Mouse (Mus musculus) midbrain, embryonic 11.5 days (tissue): ENCODE measurements at regions not wholly inside any gene's neighbourhood (a gene's known extent, or its start where the extent isn't known, plus 50 kb on each side); places are given as distances from the start of the nearest gene placed in this dataset.

ENCODE experiments used
- ATAC-seq: fragments of 200-750 bp; cut with Nextera tagmentation; 2 replicates; pipeline ENCODE4 v1.8.0; 2017; ENCODE audit warnings: moderate TSS enrichment, moderate library complexity; ENCODE audit not compliant: low FRiP score
- DNase-seq: peaks from one replicate; pipeline ENCODE4 v3.0.0; 2015; ENCODE audit warnings: low spot score; ENCODE audit errors: missing footprints
- H3K27ac ChIP-seq: fragments of 300-500 bp; sonication (generic); 2 replicates; pipeline ENCODE4 v1.5.1; 2014; ENCODE audit warnings: low read depth, low read length
- H3K27me3 ChIP-seq: fragments of 300-500 bp; sonication (generic); 2 replicates; pipeline ENCODE4 v1.6.1; 2014; ENCODE audit warnings: mild to moderate bottlenecking, low read length, moderate library complexity, mixed read lengths; ENCODE audit not compliant: control insufficient read depth, insufficient read depth
- H3K36me3 ChIP-seq: fragments of 300-500 bp; sonication (generic); 2 replicates; pipeline ENCODE4 v1.6.1; 2014; ENCODE audit warnings: mild to moderate bottlenecking, low read length, moderate library complexity, mixed read lengths; ENCODE audit not compliant: control insufficient read depth, insufficient read depth
- H3K4me1 ChIP-seq: fragments of 300-500 bp; sonication (generic); 2 replicates; pipeline ENCODE4 v1.6.1; 2014; ENCODE audit warnings: low read length; ENCODE audit not compliant: control insufficient read depth, insufficient read depth
- H3K4me2 ChIP-seq: fragments of 300-500 bp; sonication (generic); 2 replicates; pipeline ENCODE4 v1.6.1; 2014; ENCODE audit warnings: mild to moderate bottlenecking, moderate library complexity
- H3K4me3 ChIP-seq: fragments of 300-500 bp; sonication (generic); 2 replicates; pipeline ENCODE4 v1.5.1; 2014; ENCODE audit warnings: low read depth, low read length
- H3K9ac ChIP-seq: fragments of 300-500 bp; sonication (generic); 2 replicates; pipeline ENCODE4 v1.6.1; 2014; ENCODE audit warnings: low read length
- H3K9me3 ChIP-seq: fragments of 300-500 bp; sonication (generic); 2 replicates; pipeline ENCODE4 v1.6.1; 2016; ENCODE audit warnings: low read length; ENCODE audit not compliant: control insufficient read depth
- WGBS: fragments of 180-500 bp; shearing (Covaris S2); extraction: QIAGEN DNeasy Blood & Tissue Kit; methylation state at CpG from one replicate; pipeline ENCODE4 v1.1.7; 2014; 5-methylcytosine and 5-hydroxymethylcytosine counted together

DNA sequence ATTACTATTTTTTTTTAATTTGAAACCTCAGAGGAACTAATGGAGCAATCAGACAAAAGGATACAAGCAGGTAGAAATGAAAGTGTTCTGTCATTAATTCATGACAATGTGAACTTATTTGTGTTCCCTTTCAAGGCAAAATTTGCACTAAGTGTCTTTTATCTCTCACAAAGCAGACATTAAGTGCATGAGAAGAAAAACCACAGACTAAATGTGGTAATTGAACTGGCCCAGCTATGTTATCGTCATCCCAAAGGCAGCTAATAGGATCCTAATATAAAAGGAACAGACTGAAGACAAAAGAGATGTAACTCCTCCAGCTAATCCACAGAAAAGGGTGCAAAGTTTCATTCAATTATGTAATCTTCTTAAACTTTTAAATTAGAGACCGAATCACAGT is 487.0 kb downstream of the Wdr20rt start:
- Histone ChIP-seq H3K4me1 (no peaks in the 10 kb centered on the region), H3K27me3 (no peaks in the 10 kb centered on the region), H3K27ac (no peak overlapping the region), H3K36me3 (no peaks in the 10 kb centered on the region), H3K4me2 (no peak overlapping the region), H3K9ac (no peak overlapping the region), H3K9me3 (no peaks in the 10 kb centered on the region), H3K4me3 (no peak overlapping the region)
- DNase-seq (no peak), ATAC-seq (no peak)
- WGBS, result 38% methylated on average over 2 of the region's 2 CpGs
